Mouse (Mus musculus) gonadal fat pad, adult 2 months (tissue): Measurements from ENCODE around the gene Gm21985. TPM values are rescaled to one million over a fixed set of nuclear protein-coding genes. Genes with fewer than 3 reads are reported as not detected.

Experiments used
- DNase-seq: peaks from one replicate; pipeline ENCODE4 v3.0.0-alpha.2; 2012; ENCODE audit warnings: low read depth
- polyA plus RNA-seq: library from polyadenylated mRNA; depleted of rRNA; stranded (reverse); fragments of >200 nt; gene quantifications from 2 replicates; pipeline ENCODE4 v1.2.3, GENCODE M21; 2012; rRNA removed

Gene Gm21985
- polyA plus RNA-seq = not detected in 2 replicates

DNA sequence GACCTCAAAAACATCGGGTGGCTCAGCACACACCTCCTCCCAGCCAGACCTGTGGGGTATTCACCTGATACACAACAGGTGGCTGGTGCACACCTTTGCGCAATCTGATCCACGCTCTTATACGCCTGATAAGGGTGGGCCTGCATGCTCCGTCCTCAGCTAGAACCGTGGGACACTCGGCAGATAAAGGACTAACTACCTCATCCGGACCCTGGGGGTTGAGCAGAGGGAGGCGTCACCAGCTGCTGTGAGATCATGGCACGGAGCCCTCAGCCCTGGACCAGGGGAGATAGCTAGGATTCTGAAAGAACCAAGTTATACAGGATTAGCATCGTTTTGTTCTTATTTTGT, at the start of gene Gm21985:
Gm21985 (plus strand) TSS at position 73 of the 351 bp plus-strand sequence.
- DNase-seq = no peak

DNA sequence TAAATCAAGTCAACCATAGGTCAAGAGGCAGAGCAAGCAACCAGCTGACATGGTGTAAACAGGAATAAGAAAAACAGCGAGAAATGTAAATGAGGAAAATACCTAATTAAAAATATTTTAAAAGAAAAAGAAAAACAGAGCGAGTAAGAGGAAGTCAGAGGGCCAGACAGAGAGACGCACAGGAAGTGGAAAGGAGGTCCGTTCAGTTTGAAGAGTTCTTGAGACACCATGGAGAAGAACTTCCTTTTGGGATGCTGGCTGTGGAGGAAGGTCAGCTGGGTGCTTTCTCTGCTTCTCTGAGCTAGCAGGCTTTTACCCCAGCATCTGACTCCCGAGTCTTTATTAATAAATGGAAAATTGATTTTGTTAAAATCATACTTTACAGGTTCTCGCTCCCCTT, 48.5 kb upstream of the Gm21985 start:
- no peak for DNase-seq

DNA sequence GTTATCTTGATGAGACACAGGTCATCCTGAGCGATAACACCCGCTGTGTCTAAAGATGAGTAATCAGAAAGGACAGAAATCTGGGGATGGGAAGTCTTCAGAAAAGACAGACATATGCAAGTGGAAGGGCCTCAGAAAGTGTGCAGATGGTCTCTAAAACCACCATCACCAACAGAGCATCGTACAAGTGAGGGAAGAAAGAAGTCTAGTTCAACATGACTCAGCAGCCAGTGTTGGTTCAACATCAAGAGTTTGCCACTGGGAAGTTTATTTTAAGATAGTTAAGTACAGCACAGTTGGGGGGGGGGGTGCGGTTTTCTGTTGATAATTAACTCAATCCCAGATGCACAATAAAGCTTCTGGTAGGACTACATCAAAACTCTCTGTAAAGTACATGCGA, 45.2 kb upstream of the Gm21985 start:
- no peak for DNase-seq

DNA sequence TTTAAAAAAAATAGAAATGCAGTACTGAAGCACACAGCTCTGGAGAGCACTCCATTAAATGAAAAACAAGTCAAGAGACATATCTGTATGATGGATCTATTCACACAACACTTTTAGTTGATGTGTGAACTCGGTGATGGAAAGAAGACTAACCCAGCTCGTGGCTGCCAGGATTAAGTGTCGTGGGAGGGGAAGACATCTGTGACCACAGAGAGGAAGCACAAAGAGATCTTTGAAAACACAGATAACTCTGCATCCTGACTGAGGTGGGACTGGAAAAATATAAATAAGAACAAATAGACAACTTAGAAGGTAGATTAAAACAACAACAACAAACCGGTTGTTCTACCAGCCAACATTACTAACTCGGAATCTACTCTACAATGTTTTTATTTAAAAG, 43.5 kb upstream of the Gm21985 start:
- DNase-seq = no peak

DNA sequence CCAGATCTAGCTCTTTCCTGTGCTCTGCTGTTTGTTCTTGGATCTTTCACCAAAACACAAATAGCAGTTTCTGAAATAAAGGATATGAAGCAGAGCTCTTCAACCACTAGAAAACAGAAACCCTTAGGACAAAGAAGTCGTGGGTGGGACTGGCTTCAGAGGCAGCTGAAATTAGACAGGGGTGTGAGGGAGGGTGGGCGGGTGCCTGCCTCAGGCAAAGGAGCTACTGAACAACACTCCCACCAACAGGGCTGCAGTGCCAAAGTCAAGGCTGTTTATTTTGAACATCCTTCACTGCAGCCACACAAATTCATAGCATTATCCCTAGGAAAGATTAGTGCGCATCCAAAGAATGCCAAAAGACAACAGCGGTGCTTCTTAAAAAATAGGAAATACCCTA, 41.8 kb upstream of the Gm21985 start:
- DNase-seq = no peak

DNA sequence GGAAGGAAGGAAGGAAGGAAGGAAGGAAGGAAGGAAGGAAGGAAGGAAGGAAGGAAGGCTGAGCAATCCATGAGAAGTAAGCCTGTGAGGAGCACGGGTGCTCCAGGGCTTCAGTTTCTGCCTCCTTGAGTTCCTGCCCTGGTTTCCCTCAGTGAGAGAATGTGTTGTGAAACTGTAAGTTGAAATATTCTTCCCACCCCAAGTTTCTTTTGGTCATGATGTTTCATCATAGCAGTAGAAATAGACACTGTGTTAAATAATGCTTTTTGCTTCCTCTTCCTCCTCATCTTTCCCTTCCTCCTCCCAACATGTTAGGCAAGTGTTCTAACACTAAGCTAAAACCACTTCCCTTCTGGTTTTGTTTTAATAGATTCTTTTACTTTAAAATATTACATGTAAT, 33.5 kb upstream of the Gm21985 start:
- no peak for DNase-seq

DNA sequence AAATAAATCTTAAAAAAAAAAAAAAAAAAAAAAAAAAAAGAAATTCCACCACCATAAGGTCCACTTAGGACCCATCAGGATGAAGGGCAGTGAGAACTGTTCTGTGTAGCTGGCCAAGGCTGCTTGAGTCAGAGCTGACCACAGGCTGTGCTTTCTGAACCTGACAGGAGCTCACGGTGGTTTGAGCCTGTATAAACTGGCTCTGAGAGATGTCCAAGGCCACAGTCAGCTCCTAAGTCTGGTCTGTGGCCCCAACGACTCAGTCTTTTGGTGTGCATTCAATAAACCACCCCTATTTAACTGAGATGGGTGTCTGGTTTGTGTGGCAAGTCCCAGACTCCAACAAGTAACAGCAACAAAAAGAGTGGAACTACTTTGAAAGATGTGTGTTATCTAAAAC, 29.5 kb upstream of the Gm21985 start:
- no peak for DNase-seq

DNA sequence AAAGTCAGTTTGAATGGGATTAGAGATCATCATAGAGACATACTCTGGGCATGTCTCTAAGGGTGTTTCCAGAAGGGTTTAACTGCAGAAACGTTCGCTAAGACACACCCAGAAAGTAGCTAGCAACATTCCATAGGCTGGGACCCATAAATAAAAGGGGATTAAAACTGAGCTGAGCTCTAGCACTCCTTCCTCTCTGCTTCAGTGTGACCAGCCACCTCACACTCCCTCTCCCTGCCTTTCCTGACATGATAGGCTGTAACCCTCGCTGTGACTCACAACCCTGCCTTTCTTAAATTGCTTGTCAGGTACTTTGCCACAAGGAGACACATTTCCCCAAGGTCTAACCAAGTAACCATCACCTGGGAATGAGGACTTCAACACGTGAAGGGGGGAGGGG, 28.1 kb upstream of the Gm21985 start:
- DNase-seq = no peak

DNA sequence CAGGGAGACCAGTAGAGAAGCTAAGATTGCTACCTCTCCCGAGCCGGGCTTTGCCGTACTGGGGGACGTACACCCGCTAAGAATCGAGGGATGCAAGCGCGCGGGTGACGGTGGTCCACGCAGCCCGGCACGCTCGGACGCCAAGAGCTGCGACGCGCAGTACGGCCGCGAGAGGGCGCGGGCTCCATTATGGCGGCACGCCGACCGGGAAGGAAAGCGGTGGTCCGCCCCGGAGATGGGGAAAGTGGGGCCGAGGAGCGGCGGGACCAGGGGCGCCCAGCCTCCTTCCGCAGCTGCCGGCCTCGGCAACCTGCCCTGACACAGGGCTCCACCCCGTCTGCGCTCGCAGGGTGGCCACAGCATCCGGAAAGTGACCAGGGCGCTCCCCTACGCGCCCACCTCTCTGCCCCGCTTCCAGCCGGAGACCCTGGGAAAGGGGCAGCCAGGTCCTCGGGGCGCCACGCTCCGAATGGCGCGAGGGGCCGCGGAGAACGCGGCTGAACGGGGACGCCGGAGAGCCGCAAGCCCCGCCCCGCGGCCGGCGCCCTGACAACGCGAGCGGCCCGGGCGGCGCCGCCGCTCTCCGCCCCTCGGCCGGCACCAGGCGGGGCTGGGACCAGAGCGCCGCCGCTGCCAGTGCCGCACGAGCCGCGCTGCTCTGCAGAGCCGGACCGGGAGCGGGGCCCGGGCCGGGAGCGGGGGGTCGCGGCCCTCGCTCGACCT, 26.7 kb upstream of the Gm21985 start, which contains the start of gene Lpcat4:
Lpcat4 (plus strand) TSS at position 257 of the 723 bp plus-strand sequence.
- no peak for DNase-seq

DNA sequence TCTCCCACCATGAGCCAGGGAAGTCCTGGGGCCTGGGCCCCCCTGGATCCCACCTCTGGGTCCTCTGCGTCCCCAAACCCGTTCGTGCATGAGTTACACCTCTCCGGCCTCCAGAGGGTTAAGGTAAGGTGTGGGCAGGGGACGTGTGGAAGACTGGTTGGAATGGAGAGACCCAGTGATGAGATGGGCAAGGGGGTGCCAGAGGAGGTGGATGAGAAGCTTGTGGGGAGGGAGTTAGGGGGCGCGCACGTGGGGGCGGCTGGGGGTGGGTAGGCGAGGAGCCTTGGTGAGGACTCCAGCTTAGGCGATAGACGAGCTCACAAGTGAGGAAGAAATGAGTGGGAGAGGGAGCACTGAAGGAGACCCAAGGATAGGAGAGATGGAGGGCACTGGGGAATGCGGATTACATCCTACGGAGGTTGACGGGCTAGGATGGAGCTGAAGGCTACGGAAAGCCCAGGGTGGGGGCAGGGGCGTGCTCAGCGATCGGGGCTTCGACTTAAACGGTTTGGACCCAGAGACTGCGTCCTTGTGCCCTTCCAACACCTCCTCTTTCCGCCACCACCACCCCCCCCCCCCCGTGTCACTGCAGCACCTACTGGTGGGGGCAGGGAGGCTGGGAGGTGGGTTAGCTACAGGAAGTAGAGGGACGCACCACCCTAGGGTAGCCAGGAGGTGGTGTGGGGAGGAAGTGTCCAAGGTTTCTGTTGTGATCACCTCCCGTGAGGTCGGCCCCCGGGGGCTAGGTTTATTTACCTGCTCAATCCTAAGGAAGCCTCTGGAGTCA, 26.0 kb upstream of the Gm21985 start:
- DNase-seq = no peak

DNA sequence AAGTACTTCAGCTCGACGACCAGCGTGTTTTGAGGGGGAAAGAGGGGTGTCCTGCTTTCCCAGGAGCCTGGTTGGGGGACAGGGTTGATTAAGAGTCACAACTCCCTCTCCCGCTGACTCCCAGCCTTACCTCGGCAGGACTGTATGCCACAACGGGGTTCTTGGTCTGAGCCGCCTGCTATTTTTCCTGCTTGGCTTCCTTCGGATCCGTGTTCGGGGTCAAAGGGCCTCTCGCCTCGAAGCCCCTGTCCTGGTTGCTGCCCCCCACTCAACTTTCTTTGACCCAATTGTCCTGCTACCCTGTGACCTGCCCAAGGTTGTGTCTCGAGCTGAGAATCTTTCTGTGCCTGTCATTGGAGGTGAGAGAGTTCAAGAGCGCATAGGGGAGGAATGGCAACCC, 24.3 kb upstream of the Gm21985 start:
- no peak for DNase-seq

DNA sequence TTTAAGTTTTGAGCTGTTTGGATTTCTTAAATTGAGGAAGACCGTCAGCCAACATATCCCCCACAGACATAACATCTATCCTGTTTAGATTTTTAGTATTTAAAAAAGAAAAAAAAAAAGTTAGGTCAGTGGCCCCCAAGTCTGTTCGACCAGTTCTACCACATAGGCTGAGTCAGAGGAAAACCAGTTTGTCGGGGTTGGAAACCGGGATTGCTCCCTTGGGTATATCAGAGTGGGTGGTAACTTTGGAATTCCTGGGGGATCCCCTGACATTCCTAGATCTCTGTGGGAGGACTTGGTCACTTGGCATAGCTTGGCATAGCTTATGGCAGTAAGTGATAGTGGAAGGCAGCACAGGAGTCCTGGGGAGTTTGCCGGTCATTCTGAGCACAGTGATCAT, 20.8 kb upstream of the Gm21985 start:
- no peak for DNase-seq

DNA sequence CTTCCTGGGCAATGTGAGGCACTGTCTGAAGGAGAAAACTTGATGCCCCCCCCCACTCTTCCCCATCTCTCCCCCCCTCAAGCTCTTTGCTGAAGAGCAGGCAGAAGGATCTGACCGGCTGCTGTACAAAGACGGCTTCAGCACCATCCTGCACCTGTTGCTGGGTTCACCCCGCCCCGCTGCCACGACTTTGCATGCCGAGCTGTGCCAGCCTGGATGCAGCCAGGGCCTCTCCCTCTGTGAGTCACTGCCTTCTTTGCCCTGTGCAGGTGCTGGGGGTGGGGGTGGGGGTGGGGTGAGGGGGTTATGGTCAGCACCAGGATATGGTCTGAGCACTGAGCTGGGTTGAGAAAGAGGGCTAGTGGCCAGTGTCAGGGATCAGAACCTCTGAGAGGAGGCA, 19.9 kb upstream of the Gm21985 start:
- no peak for DNase-seq

DNA sequence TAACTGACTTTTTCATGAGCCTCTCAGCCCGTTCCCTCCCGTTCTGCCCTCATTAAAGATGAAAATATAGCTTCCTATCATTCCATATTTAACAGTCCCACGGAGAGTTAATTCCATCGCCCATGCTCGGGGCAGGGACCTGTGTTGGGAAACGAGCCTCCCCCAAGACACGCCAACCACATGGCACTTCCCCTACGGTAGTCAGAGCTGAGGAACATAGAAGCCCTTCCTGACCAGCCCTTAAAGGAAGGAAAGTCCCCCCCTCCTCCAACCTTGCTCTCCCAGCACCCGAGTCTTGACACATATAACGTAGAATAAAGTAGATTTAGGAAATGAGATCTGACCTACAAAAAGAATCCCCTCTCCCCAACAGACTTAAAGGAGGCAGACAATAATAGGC, 18.8 kb upstream of the Gm21985 start:
- DNase-seq = no peak

DNA sequence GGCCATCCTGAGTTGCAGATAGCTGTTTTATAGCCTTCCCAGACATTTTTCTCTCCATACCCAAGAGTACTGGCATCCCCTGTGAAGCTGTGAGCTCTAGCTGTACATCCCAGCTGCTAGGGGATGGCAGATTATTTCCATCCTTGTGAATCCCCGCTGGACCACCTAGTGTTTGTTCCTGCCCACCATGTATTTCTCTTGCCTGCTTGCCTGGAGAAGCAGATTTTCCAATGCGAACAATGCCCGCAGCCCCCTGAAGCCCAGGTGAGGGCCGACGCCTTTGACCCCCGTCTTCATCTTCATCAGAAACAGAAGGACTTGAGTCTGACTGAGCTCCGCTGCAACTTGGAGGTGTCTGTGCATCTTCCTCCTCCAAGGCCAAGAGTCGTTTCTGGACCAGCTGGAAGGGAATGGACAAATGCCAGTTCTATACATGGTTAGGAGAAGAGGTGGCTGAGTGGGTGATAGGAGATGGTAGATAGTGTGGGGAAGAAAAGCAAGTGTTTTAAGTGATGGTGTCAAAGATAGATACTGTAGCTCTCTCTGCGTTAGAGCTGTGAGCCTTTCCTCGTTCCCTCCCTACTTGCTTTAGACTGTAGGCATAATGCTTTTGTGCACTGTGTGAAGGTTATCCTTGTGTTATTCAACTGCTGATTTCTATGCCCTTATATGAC, 16.2 kb upstream of the Gm21985 start:
- no peak for DNase-seq

DNA sequence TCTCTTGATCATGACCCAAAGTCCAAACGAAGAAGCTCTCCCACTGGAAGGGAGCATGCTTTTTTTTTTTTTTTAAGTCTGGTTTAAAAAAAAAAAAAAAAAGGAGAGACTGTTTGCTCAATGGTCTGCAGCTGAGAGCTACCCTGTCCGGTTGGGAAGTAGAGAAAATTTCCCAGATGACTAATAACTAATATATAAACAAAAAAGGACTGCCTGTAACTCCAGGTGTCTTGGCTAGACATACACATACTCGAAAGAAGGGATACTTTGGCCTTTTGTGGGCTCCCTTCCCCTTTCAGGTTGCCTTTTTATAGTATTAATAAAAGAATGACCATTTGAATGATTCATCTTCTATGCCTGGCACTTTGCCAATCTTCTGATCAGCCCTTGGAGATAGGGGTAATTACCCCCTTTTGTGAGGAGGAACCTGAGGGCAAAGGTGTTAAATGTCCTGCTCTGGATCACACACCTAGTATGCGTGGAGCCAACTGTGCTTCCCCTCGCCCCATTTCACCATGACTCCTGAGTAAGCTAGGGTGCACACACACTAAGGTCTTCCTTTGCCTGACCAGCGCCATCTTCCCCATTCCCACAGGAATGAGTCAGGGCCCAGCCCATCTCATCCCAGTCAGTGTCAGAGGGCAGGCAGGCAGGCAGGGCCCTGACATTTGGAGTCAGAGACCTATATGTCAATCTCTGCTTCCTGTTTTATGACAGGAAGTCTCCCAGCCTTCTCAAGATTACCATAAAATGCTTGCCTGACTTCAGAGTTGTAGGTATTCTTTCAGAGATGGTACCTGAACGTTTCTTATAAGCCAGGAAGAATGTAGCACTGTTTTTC, 11.2 kb upstream of the Gm21985 start:
- DNase-seq = no peak

DNA sequence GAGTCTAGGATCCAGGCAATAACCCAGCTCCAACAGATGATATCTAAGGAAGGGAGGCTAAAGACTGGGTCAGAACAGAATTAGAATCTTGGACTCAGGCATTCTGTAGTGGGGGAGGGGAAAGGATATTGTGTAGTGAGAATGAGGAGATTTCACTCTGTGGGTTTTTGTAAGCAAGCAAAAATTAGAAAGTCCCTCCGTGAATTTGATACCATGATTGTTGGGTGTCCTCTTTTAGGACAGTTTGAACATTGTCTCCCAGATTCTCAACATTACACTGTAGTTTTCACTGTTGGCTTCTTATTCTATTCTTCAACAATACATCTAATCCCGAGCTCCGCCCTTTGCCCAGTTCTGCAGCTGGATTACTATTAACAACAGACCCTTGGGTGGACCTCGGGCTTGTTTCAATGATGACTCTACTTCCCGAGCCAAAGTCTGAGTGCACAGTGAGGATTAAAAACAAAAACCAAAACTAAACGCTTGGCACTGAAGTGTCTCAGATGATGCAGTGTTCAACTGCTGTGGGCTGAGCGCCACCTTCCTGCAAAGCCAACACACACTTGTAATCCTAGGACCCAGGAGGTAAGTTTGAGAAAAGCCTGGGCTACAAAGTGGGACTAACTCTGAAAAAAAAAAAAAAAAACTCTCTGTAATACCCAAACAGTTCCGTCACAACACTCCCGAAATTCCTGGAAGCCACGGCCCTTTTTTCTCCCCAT, 6.7 kb upstream of the Gm21985 start, which contains the start of gene Nutm1:
Nutm1 (minus strand) TSS at position 51 of the 722 bp plus-strand sequence.
- DNase-seq = no peak

DNA sequence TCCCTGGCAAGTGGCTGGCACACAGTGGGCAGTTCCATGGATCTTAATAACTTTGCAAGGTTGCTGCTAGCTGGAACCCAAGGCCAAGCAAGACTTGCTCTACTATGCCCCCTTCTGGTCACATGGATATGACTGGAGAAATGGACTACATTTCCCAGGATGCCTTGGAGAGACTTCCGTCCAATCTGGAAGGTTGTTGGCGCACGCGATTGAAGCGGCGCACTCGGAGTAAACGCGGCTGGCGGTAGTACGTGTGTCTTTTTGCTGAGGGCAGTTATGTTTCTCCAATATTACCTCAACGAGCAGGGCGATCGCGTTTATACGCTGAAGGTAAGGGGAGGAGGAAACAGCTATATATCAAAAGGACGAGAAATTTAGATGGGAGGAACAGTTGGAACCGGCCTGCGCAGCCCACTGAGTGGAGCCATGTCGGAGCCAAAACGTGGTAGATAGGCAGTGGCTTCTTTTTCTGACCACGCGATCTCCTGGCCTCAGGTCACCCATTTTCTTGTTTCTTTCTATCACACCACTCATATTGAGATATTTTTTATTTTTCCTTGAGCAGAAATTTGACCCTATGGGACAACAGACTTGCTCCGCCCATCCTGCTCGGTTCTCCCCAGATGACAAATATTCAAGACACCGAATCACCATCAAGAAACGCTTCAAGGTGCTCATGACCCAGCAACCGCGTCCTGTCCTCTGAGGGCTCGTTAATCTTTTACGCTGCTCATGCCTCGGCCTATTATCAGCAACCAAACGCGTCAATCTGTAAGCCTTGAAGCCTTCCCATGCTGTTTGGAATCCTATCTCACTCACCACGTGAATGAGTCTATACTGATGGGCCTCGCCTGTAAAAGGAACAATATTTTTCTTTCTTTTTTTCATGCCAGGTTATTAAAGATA, 4.1 kb upstream of the Gm21985 start, which contains the start of gene Nop10:
Nop10 (plus strand) TSS at position 179 of the 906 bp plus-strand sequence.
- no peak for DNase-seq

DNA sequence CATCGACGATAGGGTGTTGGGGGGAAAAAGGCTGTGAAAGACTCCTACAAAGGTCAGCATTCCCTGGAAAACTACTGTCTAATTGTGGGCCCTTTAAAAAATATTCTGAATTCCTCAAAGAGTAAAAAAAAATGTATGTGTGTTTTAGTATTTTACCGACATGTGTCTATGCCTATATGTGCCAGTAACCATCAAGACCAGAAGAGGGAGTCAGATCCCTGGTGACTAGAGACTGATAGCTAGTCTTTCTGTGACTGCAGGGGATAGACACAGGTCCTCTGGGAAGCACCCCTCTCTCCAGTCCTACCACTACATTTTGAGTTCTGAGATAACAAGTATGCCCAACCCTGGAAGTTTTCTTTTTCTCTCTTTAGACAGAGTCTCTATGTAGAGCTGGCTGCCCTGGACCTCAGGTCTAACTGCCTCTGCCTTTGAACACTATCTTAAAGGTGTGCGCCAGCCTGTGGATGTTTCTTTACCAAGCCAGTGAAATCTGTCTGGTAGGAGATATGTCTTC, 3.3 kb upstream of the Gm21985 start:
- DNase-seq = no peak

DNA sequence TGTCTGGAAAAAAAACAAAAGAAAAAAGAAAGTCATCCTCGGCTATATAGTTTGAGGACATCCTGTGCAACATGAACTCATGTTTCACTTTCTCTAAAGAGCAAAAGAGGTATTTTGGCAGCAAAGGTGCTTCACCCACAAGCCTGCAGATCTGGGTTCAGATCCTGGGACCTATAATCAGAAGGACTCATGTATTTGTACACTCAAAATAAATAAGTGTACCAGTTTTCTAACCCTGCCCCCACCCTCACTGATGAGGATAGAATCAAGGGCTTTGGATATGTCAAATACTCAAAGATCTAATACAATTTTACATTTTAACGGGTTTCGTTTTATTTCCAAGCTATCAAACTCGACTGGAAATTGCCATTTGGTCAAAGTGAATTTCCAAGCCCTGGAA, 1.8 kb upstream of the Gm21985 start:
- DNase-seq = no peak
